Mouse (Mus musculus) brain, embryonic 14.5 days (tissue): ENCODE results near the gene Fndc9.

Source experiments
- CTCF ChIP-seq: fragments of 200-500 bp; IDR thresholded peaks from 2 replicates; pipeline ENCODE4 v1.5.1; 2012; ENCODE audit warnings: inconsistent platforms, mild to moderate bottlenecking, moderate library complexity, borderline replicate concordance; ENCODE audit not compliant: insufficient read depth, insufficient read length; ENCODE audit errors: extremely low read depth
- POLR2A ChIP-seq: fragments of 200-500 bp; IDR thresholded peaks from 2 replicates; pipeline ENCODE4 v1.6.1; 2012; ENCODE audit warnings: mild to moderate bottlenecking, inconsistent platforms, borderline replicate concordance; ENCODE audit not compliant: poor library complexity, insufficient read depth, insufficient read length, severe bottlenecking; ENCODE audit errors: extremely low read depth

- no peak for TF ChIP-seq CTCF
- no peak for TF ChIP-seq POLR2A
Observed at GRCm38 (mm10) chr11:46230184-46230583, 5.1 kb upstream of the Fndc9 start.
